Comparison of ENCODE assay signal across 21 mouse cellular contexts in the genomic region with DNA sequence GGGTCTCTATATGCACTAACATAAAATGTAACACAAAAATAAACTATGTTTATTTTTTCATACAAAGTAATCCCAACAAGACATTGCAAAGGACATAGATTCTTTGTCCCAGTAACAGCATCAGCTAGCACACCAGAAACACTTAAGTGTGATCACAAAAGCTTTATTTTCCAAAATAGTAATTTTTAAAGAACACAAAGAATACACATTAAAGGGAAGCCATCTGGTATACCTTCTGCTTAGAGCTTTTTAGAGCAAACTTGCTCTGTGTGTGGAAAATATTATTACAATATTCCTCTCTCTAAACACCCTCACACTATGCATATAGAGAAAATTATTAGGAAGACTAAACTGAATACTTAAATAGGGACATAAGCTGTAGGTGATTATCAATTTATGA.
DNase-seq lines count a peak whose midpoint lies in the region; ATAC-seq and TF ChIP-seq lines count a peak whose summit lies in the region.
"Had no signal": no experiment of that assay in that cellular context is flagged by ENCODE, and none has a peak within 500 bp of the region (broad histone marks: within the 10 kb centered on the region; RNA-seq: fewer than 3 reads in every experiment).

No protein-coding gene starts in this region.

- DNase-seq in forebrain, postnatal 0 days: no peak
- peak; percentile 51 for DNase-seq in brain, adult 2 months (ENCODE audit: low read depth, low spot score)
- peak; percentile 25 for DNase-seq in brain, embryonic 14.5 days (ENCODE audit: low read depth)
- DNase-seq in natural killer cell, adult 2 months (ENCODE audit: low spot score in 2 of 2): no peak
- DNase-seq: adrenal gland, adult 2 months; adrenal gland, postnatal 10 days; adrenal gland, postnatal 25 days; cerebellum, adult 11 months; cerebellum, adult 18-20 months; cerebellum, adult 8-10 months; cerebellum, adult 9-11 months; cerebellum, postnatal 14 days; cerebellum, postnatal 36 days; embryo, embryonic 11 days had no signal

- H3K4me2 ChIP-seq in forebrain, embryonic 16.5 days (ENCODE audit: low read length): no peak overlapping the region
- H3K4me2 ChIP-seq in forebrain, postnatal 0 days (ENCODE audit: low read depth): no peak overlapping the region
- H3K4me2 ChIP-seq: embryonic facial prominence, embryonic 13.5 days; embryonic facial prominence, embryonic 15.5 days; forebrain, embryonic 12.5 days had no signal

- no peaks in the 10 kb centered on the region for H3K36me3 ChIP-seq in forebrain, embryonic 16.5 days (ENCODE audit: control insufficient read depth, insufficient read depth)
- peaks cover 2% of the 10 kb centered on the region; the same call in 1 of the 2 replicates for H3K36me3 ChIP-seq in forebrain, postnatal 0 days (ENCODE audit: insufficient read depth)
- H3K36me3 ChIP-seq: embryonic facial prominence, embryonic 13.5 days; embryonic facial prominence, embryonic 15.5 days; forebrain, embryonic 10.5 days; forebrain, embryonic 12.5 days had no signal

- no peaks in the 10 kb centered on the region; the same call in 1 of the 2 replicates for H3K4me1 ChIP-seq in forebrain, embryonic 16.5 days (replicated peaks; ENCODE audit: control insufficient read depth, insufficient read depth, low read length)
- H3K4me1 ChIP-seq in forebrain, postnatal 0 days (ENCODE audit: insufficient read depth): no peaks in the 10 kb centered on the region
- H3K4me1 ChIP-seq: embryonic facial prominence, embryonic 13.5 days; embryonic facial prominence, embryonic 15.5 days; forebrain, embryonic 10.5 days; forebrain, embryonic 12.5 days had no signal

- H3K9me3 ChIP-seq in forebrain, embryonic 16.5 days (ENCODE audit: control insufficient read depth, low read length): no peaks in the 10 kb centered on the region
- no peaks in the 10 kb centered on the region for H3K9me3 ChIP-seq in forebrain, postnatal 0 days (ENCODE audit: low read length)
- H3K9me3 ChIP-seq: embryonic facial prominence, embryonic 13.5 days; embryonic facial prominence, embryonic 15.5 days; forebrain, embryonic 10.5 days; forebrain, embryonic 12.5 days had no signal

- TF ChIP-seq POLR2A in brain, embryonic 14.5 days (IDR thresholded peaks at IDR 0.05; ENCODE audit: borderline replicate concordance, extremely low read depth, insufficient read depth, insufficient read length, poor library complexity, severe bottlenecking): no peak

- TF ChIP-seq CTCF in forebrain, postnatal 0 days (IDR thresholded peaks at IDR 0.05; ENCODE audit: low read depth): no peak
- TF ChIP-seq CTCF in brain, embryonic 14.5 days (IDR thresholded peaks at IDR 0.05; ENCODE audit: borderline replicate concordance, extremely low read depth, insufficient read depth, insufficient read length): no peak

- H3K9ac ChIP-seq in forebrain, embryonic 16.5 days (replicated peaks; ENCODE audit: low read depth, low read length): no peak overlapping the region
- no peak overlapping the region for H3K9ac ChIP-seq in forebrain, postnatal 0 days
- H3K9ac ChIP-seq: embryonic facial prominence, embryonic 13.5 days; embryonic facial prominence, embryonic 15.5 days; forebrain, embryonic 12.5 days had no signal

- H3K27me3 ChIP-seq in forebrain, embryonic 16.5 days (replicated peaks; ENCODE audit: control insufficient read depth, insufficient read depth, low read length): no peaks in the 10 kb centered on the region
- no peaks in the 10 kb centered on the region for H3K27me3 ChIP-seq in forebrain, postnatal 0 days (ENCODE audit: insufficient read depth, low read length)
- H3K27me3 ChIP-seq: embryonic facial prominence, embryonic 13.5 days; embryonic facial prominence, embryonic 15.5 days; forebrain, embryonic 12.5 days had no signal

- H3K4me3 ChIP-seq in forebrain, embryonic 16.5 days (replicated peaks; ENCODE audit: low read length): no peak overlapping the region
- no peak overlapping the region for H3K4me3 ChIP-seq in forebrain, postnatal 0 days (ENCODE audit: low read depth, low read length)
- H3K4me3 ChIP-seq: embryonic facial prominence, embryonic 13.5 days; embryonic facial prominence, embryonic 15.5 days; erythroblast, embryonic 14.5 days; forebrain, embryonic 10.5 days; forebrain, embryonic 12.5 days had no signal

- H3K27ac ChIP-seq in forebrain, embryonic 16.5 days (ENCODE audit: low read length): no peak overlapping the region
- H3K27ac ChIP-seq in forebrain, postnatal 0 days (ENCODE audit: low read depth, low read length): no peak overlapping the region
- H3K27ac ChIP-seq: embryonic facial prominence, embryonic 13.5 days; embryonic facial prominence, embryonic 15.5 days; forebrain, embryonic 10.5 days; forebrain, embryonic 12.5 days had no signal

- ATAC-seq in forebrain, embryonic 16.5 days: peak; percentile 43; the same call in 1 of the 2 replicates
- no peak for ATAC-seq in forebrain, postnatal 0 days
- ATAC-seq in megakaryocyte-erythroid progenitor cell, adult 5-6 weeks (replicated peaks; ENCODE audit: low FRiP score, low TSS enrichment, poor library complexity, severe bottlenecking): no peak

Comparison
In these comparisons a context has a peak if more than half of its experiments do, and no peak if none do; other contexts are left out.
1. DNase-seq: peak in brain, adult 2 months (single experiment) and brain, embryonic 14.5 days (single experiment); none in forebrain, postnatal 0 days (single experiment) and natural killer cell, adult 2 months (0 of 2).